Mouse (Mus musculus) lung, postnatal 0 days (tissue): ENCODE measurements at regions not wholly inside any gene's neighbourhood (a gene's known extent, or its start where the extent isn't known, plus 50 kb on each side); places are given as distances from the start of the nearest gene placed in this dataset.

ENCODE experiments used
- CTCF ChIP-seq: IDR thresholded peaks from 2 replicates; pipeline ENCODE4 v1.5.1; 2016; ENCODE audit warnings: antibody characterized with exemption, mild to moderate bottlenecking
- EP300 ChIP-seq: IDR thresholded peaks from 2 replicates; pipeline ENCODE4 v1.6.1; 2016; ENCODE audit warnings: antibody characterized with exemption, mild to moderate bottlenecking, control low read depth

DNA sequence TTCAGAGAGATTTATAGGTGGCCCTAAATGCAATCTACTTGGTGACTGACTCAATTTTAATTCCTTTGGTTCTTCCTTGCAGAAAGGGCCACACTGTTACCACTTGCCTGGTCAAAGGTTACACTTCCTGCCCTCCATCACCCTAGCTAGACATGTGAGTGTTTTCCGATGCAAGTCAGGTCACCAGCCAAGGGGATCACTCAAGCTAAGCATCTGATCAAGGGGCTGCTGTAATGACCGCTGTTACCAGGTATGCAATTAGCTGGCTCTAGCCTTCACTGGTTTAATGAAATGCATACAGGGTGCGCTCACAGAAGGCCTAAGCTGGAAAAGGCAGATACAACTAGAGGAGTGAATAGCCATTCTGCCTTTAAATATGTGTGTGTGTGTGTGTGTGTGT lies 105.1 kb downstream of the Mtx2 start:
- TF ChIP-seq EP300, result no peak
- TF ChIP-seq CTCF, result no peak
